Mouse (Mus musculus) E14TG2a.4 (cell line): ENCODE measurements around the gene 1700016D06Rik.

Experiments
- H3K27me3 ChIP-seq: 2 replicates; pipeline ENCODE4 v1.6.1; 2014; ENCODE audit warnings: low read length, control low read depth; ENCODE audit not compliant: insufficient read depth
- H3K36me3 ChIP-seq: 2 replicates; pipeline ENCODE4 v1.6.1; 2014; ENCODE audit warnings: low read length, control low read depth; ENCODE audit not compliant: insufficient read depth
- H3K4me1 ChIP-seq: replicated peaks from 2 replicates; pipeline ENCODE4 v1.6.1; 2014; ENCODE audit warnings: low read depth, low read length, control low read depth
- H3K4me3 ChIP-seq: replicated peaks from 2 replicates; pipeline ENCODE4 v1.5.1; 2014; ENCODE audit warnings: mild to moderate bottlenecking, low read length
- H3K9me3 ChIP-seq: 2 replicates; pipeline ENCODE4 v1.6.1; 2014; ENCODE audit warnings: low read length, control low read depth
- CTCF ChIP-seq: conservative IDR thresholded peaks from 2 replicates; pipeline ENCODE4 v1.5.1; 2014; ENCODE audit warnings: low read length
- NANOG ChIP-seq: IDR thresholded peaks from 2 replicates; pipeline ENCODE4 v1.6.1; 2014; ENCODE audit warnings: borderline replicate concordance, low read length, mixed read lengths
- POU5F1 ChIP-seq: IDR thresholded peaks from 2 replicates; pipeline ENCODE4 v1.6.1; 2014; ENCODE audit warnings: low read length, borderline replicate concordance

1700016D06Rik gene

GRCm38 (mm10) chr8:11661969-11662368 is 38.9 kb downstream of the 1700016D06Rik start:
- Histone ChIP-seq H3K27me3 (peaks cover 5% of the 10 kb centered on the region; the same call in 1 of the 2 replicates), H3K9me3 (no peaks in the 10 kb centered on the region), H3K4me3 (no peak overlapping the region), H3K4me1 (peaks cover 12% of the 10 kb centered on the region), H3K36me3 (no peaks in the 10 kb centered on the region)
- TF ChIP-seq POU5F1 (no peak), CTCF (no peak), NANOG (no peak)

GRCm38 (mm10) chr8:11650021-11650420 is 50.8 kb downstream of the 1700016D06Rik start:
- TF ChIP-seq POU5F1 (no peak), NANOG (peak; percentile 95)
- Histone ChIP-seq H3K9me3 (no peaks in the 10 kb centered on the region), H3K4me3 (no peak overlapping the region), H3K36me3 (no peaks in the 10 kb centered on the region), H3K4me1 (peaks cover 45% of the 10 kb centered on the region), H3K27me3 (no peaks in the 10 kb centered on the region)

- H3K4me3 ChIP-seq: no peak overlapping the region
- H3K36me3 ChIP-seq: 0 out of 2 replicates have a peak, but pooled peaks cover 6% of the 10 kb centered on the region
- peaks cover 74% of the 10 kb centered on the region for H3K4me1 ChIP-seq
- TF ChIP-seq POU5F1 (no peak), CTCF (no peak), NANOG (no peak)
- peaks cover 4% of the 10 kb centered on the region; the same call in 1 of the 2 replicates for H3K9me3 ChIP-seq
- H3K27me3 ChIP-seq: no peaks in the 10 kb centered on the region
Observed at GRCm38 (mm10) chr8:11643123-11643522, 57.7 kb downstream of the 1700016D06Rik start.

DNA sequence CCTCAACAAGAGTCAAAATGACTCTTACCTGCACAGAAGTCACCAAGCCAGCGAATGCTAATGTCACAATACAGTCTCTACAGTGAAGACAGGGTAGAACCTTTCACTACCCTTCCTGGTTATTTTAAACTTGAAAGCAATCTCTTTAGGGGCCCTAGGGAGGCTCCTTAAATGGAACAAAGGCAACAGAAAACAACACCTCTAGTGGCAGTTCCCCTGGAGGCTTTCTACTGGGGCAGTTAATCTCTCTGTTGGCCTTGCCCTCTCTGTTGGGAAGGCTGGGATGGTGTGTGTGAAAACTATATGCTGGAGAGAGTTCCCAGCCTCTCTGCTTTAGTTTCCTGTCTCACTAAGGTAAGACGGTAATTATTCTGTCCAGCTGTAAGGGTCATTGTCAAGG is 60.3 kb downstream of the 1700016D06Rik start:
- Histone ChIP-seq H3K27me3 (no peaks in the 10 kb centered on the region), H3K9me3 (peaks cover 4% of the 10 kb centered on the region; the same call in 1 of the 2 replicates), H3K36me3 (0 out of 2 replicates have a peak, but pooled peaks cover 15% of the 10 kb centered on the region), H3K4me3 (0 out of 2 replicates have a peak overlapping the region, but pooled peaks have one; percentile 39), H3K4me1 (peaks cover 74% of the 10 kb centered on the region)
- no peak for TF ChIP-seq POU5F1
- peak; percentile 53; the same call in 1 of the 2 replicates for TF ChIP-seq NANOG

- H3K4me3 ChIP-seq: no peak overlapping the region
- H3K9me3 ChIP-seq: no peaks in the 10 kb centered on the region
- TF ChIP-seq NANOG (no peak), CTCF (no peak), POU5F1 (no peak)
Observed at GRCm38 (mm10) chr8:11637531-11637930, 63.3 kb downstream of the 1700016D06Rik start.

DNA sequence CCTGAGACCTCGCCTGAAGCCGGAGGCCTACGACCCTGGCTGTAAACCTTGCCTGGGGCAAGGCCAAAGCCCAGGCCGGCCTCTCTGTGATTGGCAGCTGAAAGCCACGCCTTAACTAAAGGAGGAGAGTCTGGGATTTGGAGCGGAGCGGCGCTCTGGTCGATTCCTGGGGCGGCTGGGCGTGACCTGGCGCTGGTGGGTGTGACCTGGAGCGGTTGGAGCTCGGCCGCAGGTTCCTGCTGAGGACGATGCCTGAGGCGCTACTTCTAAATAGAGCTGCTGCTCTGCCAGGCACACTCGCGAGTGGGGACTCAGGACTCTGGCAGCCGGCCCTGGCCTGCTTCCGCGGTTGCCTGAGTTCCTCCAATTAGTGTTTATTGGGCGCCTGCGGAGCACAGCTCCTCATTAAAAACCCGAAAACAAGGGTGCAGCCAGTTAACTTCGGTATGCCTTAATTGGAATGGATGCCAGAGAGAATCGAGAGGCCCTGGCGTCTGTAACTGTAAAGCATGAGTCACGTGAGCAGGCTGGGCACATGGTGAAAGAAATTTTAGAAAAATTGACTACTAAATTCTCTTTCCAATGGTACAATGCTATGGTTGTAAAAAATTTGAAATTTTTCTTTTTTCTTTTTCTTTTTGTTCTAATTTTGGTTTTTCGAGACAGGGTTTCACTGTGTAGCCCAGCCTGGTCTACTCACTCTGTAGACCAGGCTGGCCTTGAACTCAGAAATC is 64.4 kb downstream of the 1700016D06Rik start:
- H3K4me1 ChIP-seq: peaks cover 70% of the 10 kb centered on the region
- H3K27me3 ChIP-seq: no peaks in the 10 kb centered on the region
- H3K36me3 ChIP-seq: peaks cover 37% of the 10 kb centered on the region
- peak overlapping the region; percentile 99 for H3K4me3 ChIP-seq
- H3K9me3 ChIP-seq: no peaks in the 10 kb centered on the region
- TF ChIP-seq POU5F1 (no peak), CTCF (no peak), NANOG (no peak)

More at GRCm38 (mm10) chr8:11637531-11637930, 63.3 kb downstream of the 1700016D06Rik start:
- H3K36me3 ChIP-seq: peaks cover 27% of the 10 kb centered on the region
- peaks cover 70% of the 10 kb centered on the region for H3K4me1 ChIP-seq
- no peaks in the 10 kb centered on the region for H3K27me3 ChIP-seq

- Histone ChIP-seq H3K4me3 (peak within 1 kb of the TSS; percentile 99), H3K27me3 (no peaks in the 10 kb centered on the region), H3K36me3 (peaks cover 46% of the 10 kb centered on the region), H3K4me1 (peaks cover 70% of the 10 kb centered on the region), H3K9me3 (no peaks in the 10 kb centered on the region)
- TF ChIP-seq CTCF (no peak), NANOG (no peak), POU5F1 (no peak)
Observed at GRCm38 (mm10) chr8:11635611-11636081, 65.2 kb downstream of the 1700016D06Rik start, which contains the start of gene Ankrd10. TSS of gene Ankrd10 (minus strand) at chr8:11635757.

GRCm38 (mm10) chr8:11635012-11635577 is 65.8 kb downstream of the 1700016D06Rik start:
- Histone ChIP-seq H3K9me3 (no peaks in the 10 kb centered on the region), H3K4me1 (peaks cover 70% of the 10 kb centered on the region), H3K4me3 (peak overlapping the region; percentile 99), H3K27me3 (no peaks in the 10 kb centered on the region), H3K36me3 (peaks cover 51% of the 10 kb centered on the region)
- no peak for TF ChIP-seq CTCF
- no peak for TF ChIP-seq NANOG
- TF ChIP-seq POU5F1: no peak
